Mouse (Mus musculus): ENCODE data around the gene Dnm3. TPM values are rescaled to one million over a fixed set of nuclear protein-coding genes. Genes with fewer than 3 reads are reported as not detected.

The Dnm3 gene
- total and polyA plus RNA-seq, 2 experiments from 2014 or later: 56.3 to 64.7 TPM

GRCm38 (mm10) chr1:162162677-162163076 lies 315.2 kb downstream of the Dnm3 start:
- ATAC-seq: no peak

GRCm38 (mm10) chr1:162162249-162162648 lies 315.6 kb downstream of the Dnm3 start:
- H3K4me1 ChIP-seq (ENCODE audit: insufficient read depth, low read length): no peaks in the 10 kb centered on the region
- no peaks in the 10 kb centered on the region for H3K9me3 ChIP-seq (ENCODE audit: low read length)
- no peaks in the 10 kb centered on the region for H3K36me3 ChIP-seq (ENCODE audit: insufficient read depth, low read length)
- ATAC-seq: no peak
- no peak for DNase-seq (ENCODE audit: low spot score)
- WGBS: 35% methylated on average over 5 of the region's 5 CpGs
- H3K4me3 ChIP-seq (ENCODE audit: low read length): no peak overlapping the region
- no peaks in the 10 kb centered on the region for H3K27me3 ChIP-seq (ENCODE audit: insufficient read depth, low read length)
- no peak for TF ChIP-seq CTCF (IDR thresholded peaks at IDR 0.05; ENCODE audit: low read depth)
- no peak overlapping the region for H3K27ac ChIP-seq
- H3K4me2 ChIP-seq (ENCODE audit: low read depth, low read length): no peak overlapping the region
- H3K9ac ChIP-seq (replicated peaks; ENCODE audit: low read length): no peak overlapping the region

More at GRCm38 (mm10) chr1:162162677-162163076, 315.2 kb downstream of the Dnm3 start:
- Histone ChIP-seq H3K27me3 (ENCODE audit: insufficient read depth, low read length) (no peaks in the 10 kb centered on the region), H3K4me2 (ENCODE audit: low read depth, low read length) (no peak overlapping the region), H3K4me1 (ENCODE audit: insufficient read depth, low read length) (no peaks in the 10 kb centered on the region), H3K27ac (no peak overlapping the region), H3K4me3 (ENCODE audit: low read length) (no peak overlapping the region), H3K9me3 (ENCODE audit: low read length) (no peaks in the 10 kb centered on the region), H3K36me3 (ENCODE audit: insufficient read depth, low read length) (no peaks in the 10 kb centered on the region), H3K9ac (replicated peaks; ENCODE audit: low read length) (no peak overlapping the region)
- 85% methylated on average over 7 of the region's 7 CpGs for WGBS
- no peak for TF ChIP-seq CTCF (IDR thresholded peaks at IDR 0.05; ENCODE audit: low read depth)
- DNase-seq (ENCODE audit: low spot score): no peak

GRCm38 (mm10) chr1:162160718-162161117 lies 317.1 kb downstream of the Dnm3 start:
- no peaks in the 10 kb centered on the region for H3K27me3 ChIP-seq (ENCODE audit: insufficient read depth, low read length)
- H3K9me3 ChIP-seq (ENCODE audit: low read length): no peaks in the 10 kb centered on the region
- H3K4me3 ChIP-seq (ENCODE audit: low read length): no peak overlapping the region
- no peaks in the 10 kb centered on the region for H3K36me3 ChIP-seq (ENCODE audit: insufficient read depth, low read length)
- ATAC-seq (no peak), DNase-seq (ENCODE audit: low spot score) (no peak)
- H3K4me1 ChIP-seq (ENCODE audit: insufficient read depth, low read length): no peaks in the 10 kb centered on the region
- TF ChIP-seq CTCF (IDR thresholded peaks at IDR 0.05; ENCODE audit: low read depth): no peak
- H3K4me2 ChIP-seq (ENCODE audit: low read depth, low read length): no peak overlapping the region
- H3K9ac ChIP-seq (replicated peaks; ENCODE audit: low read length): no peak overlapping the region
- no peak overlapping the region for H3K27ac ChIP-seq
- whole genome bisulfite sequencing: 81% methylated on average over 1 of the region's 1 CpGs

GRCm38 (mm10) chr1:162158486-162158885 lies 319.3 kb downstream of the Dnm3 start:
- H3K27ac ChIP-seq: no peak overlapping the region
- no peak overlapping the region for H3K4me2 ChIP-seq (ENCODE audit: low read depth, low read length)
- no peaks in the 10 kb centered on the region for H3K27me3 ChIP-seq (ENCODE audit: insufficient read depth, low read length)
- no peak for ATAC-seq
- 91% methylated on average over 2 of the region's 2 CpGs for WGBS
- no peaks in the 10 kb centered on the region for H3K4me1 ChIP-seq (ENCODE audit: insufficient read depth, low read length)
- no peaks in the 10 kb centered on the region for H3K36me3 ChIP-seq (ENCODE audit: insufficient read depth, low read length)
- H3K4me3 ChIP-seq (ENCODE audit: low read length): no peak overlapping the region
- no peaks in the 10 kb centered on the region for H3K9me3 ChIP-seq (ENCODE audit: low read length)
- no peak overlapping the region for H3K9ac ChIP-seq (replicated peaks; ENCODE audit: low read length)
- TF ChIP-seq CTCF (IDR thresholded peaks at IDR 0.05; ENCODE audit: low read depth): no peak
- no peak for DNase-seq (ENCODE audit: low spot score)

- no peak overlapping the region for H3K27ac ChIP-seq
- no peaks in the 10 kb centered on the region for H3K36me3 ChIP-seq (ENCODE audit: insufficient read depth, low read length)
- TF ChIP-seq CTCF (IDR thresholded peaks at IDR 0.05; ENCODE audit: low read depth): no peak
- H3K4me2 ChIP-seq (ENCODE audit: low read depth, low read length): no peak overlapping the region
- no peaks in the 10 kb centered on the region for H3K9me3 ChIP-seq (ENCODE audit: low read length)
- ATAC-seq (no peak), DNase-seq (ENCODE audit: low spot score) (no peak)
- no peaks in the 10 kb centered on the region for H3K4me1 ChIP-seq (ENCODE audit: insufficient read depth, low read length)
- 93% methylated on average over 5 of the region's 5 CpGs for WGBS
- H3K9ac ChIP-seq (replicated peaks; ENCODE audit: low read length): no peak overlapping the region
- H3K27me3 ChIP-seq (ENCODE audit: insufficient read depth, low read length): no peaks in the 10 kb centered on the region
- no peak overlapping the region for H3K4me3 ChIP-seq (ENCODE audit: low read length)
These were observed 320.2 kb downstream of the Dnm3 start for GRCm38 (mm10) chr1:162157659-162158058.

- Histone ChIP-seq H3K9ac (replicated peaks; ENCODE audit: low read length) (no peak overlapping the region), H3K4me3 (ENCODE audit: low read length) (no peak overlapping the region), H3K36me3 (ENCODE audit: insufficient read depth, low read length) (no peaks in the 10 kb centered on the region), H3K27me3 (ENCODE audit: insufficient read depth, low read length) (no peaks in the 10 kb centered on the region), H3K4me2 (ENCODE audit: low read depth, low read length) (no peak overlapping the region), H3K9me3 (ENCODE audit: low read length) (no peaks in the 10 kb centered on the region), H3K27ac (no peak overlapping the region), H3K4me1 (ENCODE audit: insufficient read depth, low read length) (no peaks in the 10 kb centered on the region)
- WGBS: 84% methylated on average over 5 of the region's 5 CpGs
- ATAC-seq (no peak), DNase-seq (ENCODE audit: low spot score) (no peak)
- TF ChIP-seq CTCF (IDR thresholded peaks at IDR 0.05; ENCODE audit: low read depth): no peak
These were observed 321.0 kb downstream of the Dnm3 start for GRCm38 (mm10) chr1:162156873-162157272.

GRCm38 (mm10) chr1:162155546-162155945 lies 322.3 kb downstream of the Dnm3 start:
- no peaks in the 10 kb centered on the region for H3K27me3 ChIP-seq (ENCODE audit: insufficient read depth, low read length)
- no peak for ATAC-seq
- WGBS: 94% methylated on average over 3 of the region's 3 CpGs
- no peak overlapping the region for H3K27ac ChIP-seq
- no peak for DNase-seq (ENCODE audit: low spot score)
- H3K4me2 ChIP-seq (ENCODE audit: low read depth, low read length): no peak overlapping the region
- no peak overlapping the region for H3K4me3 ChIP-seq (ENCODE audit: low read length)
- H3K36me3 ChIP-seq (ENCODE audit: insufficient read depth, low read length): no peaks in the 10 kb centered on the region
- TF ChIP-seq CTCF (IDR thresholded peaks at IDR 0.05; ENCODE audit: low read depth): no peak
- H3K9ac ChIP-seq (replicated peaks; ENCODE audit: low read length): no peak overlapping the region
- H3K9me3 ChIP-seq (ENCODE audit: low read length): no peaks in the 10 kb centered on the region
- H3K4me1 ChIP-seq (ENCODE audit: insufficient read depth, low read length): no peaks in the 10 kb centered on the region
